Mouse (Mus musculus) lung, adult 2 months (tissue): Measurements from ENCODE around the gene Cenpe.

ENCODE experiments used
- CTCF ChIP-seq: fragments of 200-500 bp; IDR thresholded peaks from 2 replicates; pipeline ENCODE4 v1.5.1; 2011; ENCODE audit warnings: mild to moderate bottlenecking, low read length, control low read depth; ENCODE audit not compliant: insufficient read depth
- POLR2A ChIP-seq: fragments of 200-500 bp; IDR thresholded peaks from 2 replicates; pipeline ENCODE4 v1.6.1; 2011; ENCODE audit warnings: low read depth, mild to moderate bottlenecking, control low read depth, low read length, borderline replicate concordance; ENCODE audit errors: extremely low read depth

DNA sequence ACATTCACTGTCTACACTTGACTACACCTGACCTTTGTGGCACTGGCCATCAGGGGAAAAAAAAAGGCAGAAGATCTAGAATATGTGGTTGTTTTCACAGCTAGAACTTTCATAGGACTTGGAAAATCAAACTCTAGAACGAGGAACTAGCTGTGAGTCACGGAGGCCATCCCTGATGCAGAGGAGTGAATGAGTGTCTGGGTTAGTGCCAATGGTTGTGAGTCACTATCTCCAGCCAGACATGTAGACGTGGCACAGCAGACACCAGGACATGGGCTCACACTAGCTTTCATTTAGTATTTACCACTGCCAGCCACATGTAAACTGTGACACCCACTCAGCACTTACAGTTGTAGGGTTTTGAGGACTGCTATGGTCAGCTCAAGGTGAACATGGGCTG, 86.2 kb downstream of the Cenpe start:
- no peak for TF ChIP-seq POLR2A
- no peak for TF ChIP-seq CTCF
